Mouse (Mus musculus) ovary, postnatal 36 days (tissue): Measurements from ENCODE around the gene Gnb4.

Experiments
- DNase-seq: peaks from one replicate; pipeline ENCODE4 v3.0.0; 2022; ENCODE audit warnings: low spot score, mixed read lengths

Gene Gnb4

DNA sequence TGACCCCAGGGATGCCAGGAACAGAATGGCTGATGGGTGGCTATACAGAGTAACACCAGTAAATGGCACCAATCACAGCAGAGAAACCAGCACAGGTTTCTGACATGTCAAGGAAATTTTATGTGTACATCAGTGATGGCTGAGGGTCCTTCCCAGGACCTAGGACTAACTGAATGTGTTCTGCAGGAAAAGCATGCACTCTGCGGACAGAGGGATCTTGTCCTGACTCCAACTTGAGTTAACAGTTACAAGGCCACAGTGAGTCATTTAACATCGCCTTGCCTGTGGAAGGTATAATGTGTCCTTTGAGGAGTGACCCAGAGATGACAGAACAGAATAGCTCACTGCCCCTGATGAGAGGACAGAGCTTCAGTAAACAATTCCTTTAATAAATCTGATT lies 1.6 kb downstream of the Gnb4 start:
- no peak for DNase-seq

DNA sequence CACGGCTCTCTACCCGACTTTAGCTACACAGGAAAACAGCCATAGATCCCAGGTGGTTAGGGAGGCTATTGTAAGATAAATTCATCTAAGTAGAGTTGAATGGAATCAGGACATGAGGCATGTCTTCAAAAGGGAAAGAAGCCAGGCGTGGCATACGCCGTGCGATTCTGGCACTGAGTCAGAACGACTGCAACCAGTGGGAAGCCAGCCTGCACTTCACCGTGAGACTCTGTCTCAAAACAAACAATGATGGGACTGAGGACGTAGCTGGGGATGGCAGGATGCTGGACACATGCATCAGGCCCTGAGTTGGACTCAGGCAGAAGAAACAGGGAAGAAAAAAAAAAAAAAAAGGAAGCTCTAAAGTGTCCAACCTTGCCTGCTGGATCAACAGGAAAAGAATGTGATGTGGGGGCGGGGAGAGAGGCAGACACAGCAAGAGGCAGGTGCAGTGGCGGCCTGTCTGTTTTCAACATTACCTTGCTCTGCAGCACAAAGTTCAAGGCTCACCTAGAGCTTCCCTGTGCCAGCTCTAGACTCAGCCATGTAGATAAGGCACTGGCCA lies 4.7 kb downstream of the Gnb4 start:
- no peak for DNase-seq

DNA sequence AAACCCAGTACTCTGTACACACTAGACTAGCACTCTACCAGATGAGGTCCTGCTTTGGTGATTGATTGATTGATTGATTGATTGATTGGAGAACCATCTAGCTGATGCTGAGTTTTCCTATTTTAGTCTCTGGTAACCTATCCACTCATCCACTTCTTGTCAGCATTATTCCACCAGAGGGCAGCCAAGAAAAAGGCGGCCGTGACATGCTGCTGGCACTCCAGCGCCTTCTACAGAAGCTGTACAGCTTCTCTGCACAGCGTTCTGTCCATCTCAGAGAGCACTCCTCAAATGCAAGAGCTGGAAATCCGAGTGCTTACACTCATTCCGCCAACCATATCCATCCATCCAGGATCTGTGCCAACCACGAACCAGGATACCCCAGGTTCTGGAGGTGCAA lies 5.8 kb downstream of the Gnb4 start:
- DNase-seq = peak; percentile 45

DNA sequence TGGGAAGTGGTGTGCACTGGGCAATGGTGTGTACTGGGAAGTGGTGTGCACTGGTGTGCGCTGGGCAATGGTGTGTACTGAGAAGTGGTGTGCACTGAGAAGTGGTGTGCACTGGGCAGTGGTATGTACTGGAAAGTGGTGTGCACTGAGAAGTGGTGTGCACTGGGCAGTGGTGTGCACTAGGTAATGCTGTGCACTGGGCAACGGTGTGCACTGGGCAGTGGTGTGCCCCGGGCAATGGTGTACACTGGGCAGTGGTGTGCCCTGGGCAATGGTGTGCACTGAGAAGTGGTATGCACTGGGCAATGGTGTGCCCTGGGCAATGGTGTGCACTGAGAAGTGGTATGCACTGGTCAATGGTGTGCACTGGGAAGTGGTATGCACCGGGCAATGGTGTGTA lies 7.2 kb downstream of the Gnb4 start:
- no peak for DNase-seq

DNA sequence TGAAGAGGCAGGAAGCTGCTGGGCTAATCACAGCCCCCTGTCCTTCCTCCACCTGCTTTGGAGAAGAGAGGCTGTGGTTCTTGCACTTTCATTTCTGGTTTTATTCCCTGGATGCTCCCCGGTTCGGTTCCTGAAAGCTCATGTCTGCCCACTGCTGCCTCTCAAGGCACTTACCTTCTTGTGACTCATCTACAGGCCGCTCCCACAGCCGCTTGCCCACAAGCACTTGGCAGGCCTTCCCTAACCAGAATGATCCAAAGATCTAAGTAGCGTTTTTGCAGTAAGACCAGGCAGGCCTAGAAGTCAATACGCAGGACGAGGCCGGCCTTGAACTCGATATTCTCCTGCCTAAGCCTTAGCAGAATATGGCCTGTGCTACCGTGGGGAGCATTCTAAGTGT lies 15.3 kb downstream of the Gnb4 start:
- no peak for DNase-seq

DNA sequence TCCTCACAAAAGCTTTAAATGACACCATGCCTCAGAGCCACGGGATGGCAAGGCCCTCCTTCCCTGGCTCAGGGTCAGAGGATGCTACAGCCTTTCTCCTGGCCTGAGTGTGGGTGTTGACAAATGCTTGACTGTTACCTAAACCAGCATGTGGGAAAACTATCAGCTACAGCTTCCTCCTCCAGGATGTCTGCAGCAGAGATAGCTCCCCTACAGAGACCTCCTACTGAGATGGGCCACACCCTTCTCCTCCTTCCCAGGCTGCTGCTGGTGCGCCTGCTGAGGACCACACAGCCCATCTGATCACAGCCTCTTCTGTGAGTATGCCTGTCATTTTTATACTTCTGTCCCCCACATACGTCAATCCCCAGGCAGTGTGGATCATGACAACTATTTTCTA lies 17.1 kb downstream of the Gnb4 start:
- no peak for DNase-seq

- DNase-seq = no peak
Observed at GRCm38 (mm10) chr3:32595080-32595479, 21.3 kb downstream of the Gnb4 start.

GRCm38 (mm10) chr3:32586274-32586673 lies 30.1 kb downstream of the Gnb4 start:
- no peak for DNase-seq

DNA sequence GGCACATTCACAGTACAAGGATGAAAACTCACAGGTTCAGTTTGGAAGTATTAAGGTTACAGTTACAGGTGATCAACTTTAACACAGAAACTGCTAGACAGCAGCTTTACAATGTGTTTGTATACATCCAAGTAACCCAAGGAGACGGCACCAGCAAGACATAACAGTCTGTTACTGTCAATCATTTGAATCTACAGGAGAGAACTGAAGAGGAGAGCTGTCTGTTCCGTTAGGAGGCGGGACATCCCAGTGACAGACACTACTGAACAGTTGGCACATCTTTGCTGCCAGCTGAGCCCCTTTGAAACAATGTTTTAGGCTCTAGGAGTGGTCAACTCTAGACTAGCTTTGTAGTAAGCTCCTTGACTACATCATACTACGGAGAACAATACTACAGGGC lies 32.9 kb downstream of the Gnb4 start:
- no peak for DNase-seq

DNA sequence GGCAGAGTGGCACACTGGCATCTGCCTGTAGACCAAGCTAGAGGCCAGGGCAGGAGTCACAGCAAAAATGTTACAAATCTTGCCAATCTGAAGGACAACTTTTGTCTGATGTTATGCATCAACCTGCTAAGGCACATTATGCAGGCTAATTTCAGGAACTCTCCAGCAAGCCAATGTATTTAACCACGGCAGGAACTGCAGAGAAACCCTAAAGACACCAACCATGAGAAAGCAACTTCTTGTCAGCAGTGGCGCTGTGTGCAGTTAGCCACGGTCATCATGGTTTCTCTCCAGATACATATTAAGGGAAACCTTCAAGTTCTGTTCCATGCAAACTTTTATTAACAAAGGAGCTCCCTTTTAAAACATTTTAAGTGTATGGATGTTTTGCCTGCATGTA lies 34.5 kb downstream of the Gnb4 start:
- no peak for DNase-seq

- no peak for DNase-seq
Observed at GRCm38 (mm10) chr3:32580738-32581137, 35.6 kb downstream of the Gnb4 start.

- DNase-seq = no peak
Observed at GRCm38 (mm10) chr3:32578772-32579171, 37.6 kb downstream of the Gnb4 start.

GRCm38 (mm10) chr3:32575151-32575550 lies 41.2 kb downstream of the Gnb4 start:
- DNase-seq = no peak

DNA sequence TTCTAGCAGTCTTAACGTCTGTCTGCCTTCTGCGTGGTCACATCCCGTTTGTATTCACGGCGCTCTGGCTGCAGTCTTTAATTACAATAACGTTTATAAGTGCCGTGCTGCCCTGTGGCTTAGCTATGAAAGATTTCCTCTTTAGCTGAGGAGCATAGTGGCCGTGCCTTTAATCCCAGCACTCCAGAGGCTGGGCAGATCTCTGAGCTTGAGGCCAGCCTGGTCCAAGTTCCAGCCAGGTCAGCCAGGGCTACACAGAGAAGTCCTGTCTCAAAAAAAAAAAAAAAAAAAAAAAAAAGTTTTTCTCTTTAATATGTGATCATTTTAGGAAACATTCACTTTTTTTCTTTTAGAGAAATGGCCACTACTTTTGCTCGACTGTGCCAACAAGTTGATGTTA lies 42.5 kb downstream of the Gnb4 start:
- DNase-seq = no peak

DNA sequence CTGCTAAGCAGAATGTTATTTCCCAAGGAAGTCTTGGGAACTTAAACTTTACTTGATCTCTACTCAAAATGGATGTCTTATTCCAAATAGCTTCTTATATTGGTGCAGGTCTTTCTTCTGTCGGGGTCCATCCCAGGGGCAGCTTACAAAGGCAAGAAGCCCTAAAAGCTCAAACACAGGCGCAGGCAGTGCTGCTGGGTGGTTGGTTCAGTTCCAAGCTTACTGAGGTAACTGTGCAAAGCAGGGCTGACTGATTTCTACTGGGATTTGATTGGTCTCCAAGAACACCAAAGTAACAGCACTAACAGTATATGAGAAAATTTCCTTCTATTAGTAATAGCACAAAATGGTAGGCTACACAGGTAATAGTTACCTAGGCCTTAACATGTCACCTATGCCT lies 43.3 kb downstream of the Gnb4 start:
- DNase-seq = no peak

DNA sequence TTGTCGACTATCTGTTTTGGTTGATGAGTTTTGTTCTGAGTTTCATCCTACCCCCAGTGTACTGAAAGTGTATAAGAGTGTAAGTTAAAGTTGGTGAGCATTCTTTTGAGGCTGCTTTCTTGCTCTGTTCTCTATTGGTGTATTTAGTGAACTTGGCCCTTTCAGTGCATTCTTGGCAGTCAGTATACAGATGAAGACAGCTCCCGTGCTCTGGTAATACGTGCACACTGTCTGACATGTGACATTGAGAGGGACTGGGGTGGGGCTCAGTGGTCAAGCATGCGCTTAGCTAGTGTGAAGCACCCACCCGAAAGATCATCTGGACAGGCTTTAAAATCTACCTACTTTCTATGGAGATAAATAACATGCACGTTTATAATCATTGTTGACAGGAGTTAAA lies 53.0 kb downstream of the Gnb4 start:
- no peak for DNase-seq

DNA sequence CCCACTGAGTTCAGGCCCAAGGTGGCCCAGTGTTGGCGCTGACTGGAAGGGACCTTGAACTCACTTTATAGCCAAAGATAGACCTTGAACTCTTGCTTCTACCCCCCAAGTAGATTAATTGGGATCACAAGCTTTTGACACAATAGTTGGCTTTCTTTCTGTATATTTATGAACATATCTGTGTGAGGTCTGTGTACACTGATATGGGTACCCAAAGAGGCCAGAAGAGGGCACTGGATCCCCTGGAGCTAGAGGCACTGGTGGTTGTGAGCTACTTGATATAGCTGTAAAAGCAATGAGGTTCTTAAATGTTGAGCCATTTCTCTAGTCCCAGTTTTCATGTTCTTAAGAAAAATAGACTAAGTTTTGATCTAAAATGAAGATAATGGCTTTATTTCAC lies 63.3 kb downstream of the Gnb4 start:
- no peak for DNase-seq

- DNase-seq = no peak
Observed at GRCm38 (mm10) chr3:32538091-32538490, 78.3 kb downstream of the Gnb4 start.

- no peak for DNase-seq
Observed at GRCm38 (mm10) chr3:32537556-32537955, 78.8 kb downstream of the Gnb4 start.

DNA sequence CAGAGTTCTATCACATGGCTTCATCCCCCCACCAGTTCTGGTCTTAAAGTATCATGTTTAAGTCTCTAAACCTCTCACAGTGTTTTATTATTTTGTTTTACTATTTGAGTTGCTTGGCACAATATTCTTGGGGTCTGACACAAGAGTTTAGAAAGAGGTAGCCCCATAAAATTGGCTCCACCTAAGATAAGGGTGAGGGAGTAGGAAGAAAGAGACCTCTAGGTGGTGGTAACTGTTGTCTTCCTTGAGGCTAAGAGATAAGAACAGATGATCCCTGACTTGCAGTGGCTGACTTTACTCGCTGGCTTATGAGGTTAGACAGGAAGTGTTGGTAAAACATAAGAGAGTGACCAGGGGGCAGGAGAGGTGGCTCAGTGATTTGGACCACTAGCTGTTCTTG lies 80.7 kb downstream of the Gnb4 start:
- DNase-seq = no peak
